Mouse (Mus musculus) C2C12 (cell line): Measurements from ENCODE around the gene Uqcr10.

Experiments
- CEBPB ChIP-seq: IDR thresholded peaks from one replicate; pipeline ENCODE4 v1.6.1; 2011; ENCODE audit warnings: low read depth, mild to moderate bottlenecking, control low read depth, moderate library complexity
- CTCF ChIP-seq: IDR thresholded peaks from one replicate; pipeline ENCODE4 v1.5.1; 2011; ENCODE audit not compliant: control insufficient read depth, insufficient read depth, insufficient read length
- MAX ChIP-seq: IDR thresholded peaks from one replicate; pipeline ENCODE4 v1.6.1; 2011; ENCODE audit warnings: mild to moderate bottlenecking, control low read depth
- MYOD1 ChIP-seq: IDR thresholded peaks from one replicate; pipeline ENCODE4 v1.6.1; 2011; ENCODE audit warnings: low read depth; ENCODE audit not compliant: control insufficient read depth, insufficient read length
- USF1 ChIP-seq: IDR thresholded peaks from one replicate; pipeline ENCODE4 v1.6.1; 2011; ENCODE audit warnings: low read depth, mild to moderate bottlenecking, control low read depth, moderate library complexity

DNA sequence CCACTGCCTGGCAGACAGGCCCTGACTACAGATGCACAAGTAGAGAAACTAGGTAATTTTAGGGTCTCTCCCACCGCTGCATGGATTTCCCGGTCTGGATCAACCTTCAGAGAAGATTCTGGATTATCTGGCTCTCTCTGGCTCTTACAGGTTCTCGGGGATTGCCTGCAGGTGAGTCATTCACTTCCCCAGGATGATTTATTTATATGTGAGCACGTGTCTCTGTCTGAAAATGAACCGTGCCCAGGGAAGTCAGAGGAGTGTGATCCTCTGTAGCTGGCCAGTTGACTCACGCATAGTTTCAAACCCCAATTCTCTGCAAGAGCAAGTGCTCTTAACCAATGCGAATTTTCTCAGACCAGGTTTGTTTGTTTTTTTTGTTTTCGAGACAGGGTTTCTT is 3.4 kb downstream of the Uqcr10 start:
- TF ChIP-seq CTCF: no peak
- no peak for TF ChIP-seq MAX
- TF ChIP-seq USF1: peak; percentile 68
- TF ChIP-seq CEBPB: no peak
- TF ChIP-seq MYOD1: no peak
